Mouse (Mus musculus) brain, embryonic 18.5 days (tissue): Measurements from ENCODE around the gene Tnfrsf11a.
"Not testable (repeated sequence)": the region's sequence is repeated elsewhere in the genome, so short reads cannot be mapped to it uniquely, and the experiment has no call there.

Experiments
- DNase-seq: peaks from one replicate; pipeline ENCODE4 v3.0.0-alpha.2; 2012; ENCODE audit warnings: low read depth, low spot score

The Tnfrsf11a gene

GRCm38 (mm10) chr1:105780457-105781364 lies at the start of gene Tnfrsf11a:
Gene Tnfrsf11a, plus strand, starts transcription at chr1:105780718.
- DNase-seq: no peak

GRCm38 (mm10) chr1:105735318-105735717 lies 45.2 kb upstream of the Tnfrsf11a start:
- DNase-seq: no peak

- no peak for DNase-seq
These were observed 42.2 kb upstream of the Tnfrsf11a start for GRCm38 (mm10) chr1:105738334-105738733.

GRCm38 (mm10) chr1:105739493-105739892 lies 41.0 kb upstream of the Tnfrsf11a start:
- no peak for DNase-seq

GRCm38 (mm10) chr1:105742481-105742880 lies 38.0 kb upstream of the Tnfrsf11a start:
- no peak for DNase-seq

- DNase-seq: no peak
These were observed 34.1 kb upstream of the Tnfrsf11a start for GRCm38 (mm10) chr1:105746444-105746843.

GRCm38 (mm10) chr1:105746858-105747596 lies 33.5 kb upstream of the Tnfrsf11a start:
- DNase-seq: no peak

- no peak for DNase-seq
These were observed 32.3 kb upstream of the Tnfrsf11a start for GRCm38 (mm10) chr1:105748091-105748799.

- DNase-seq: no peak
These were observed 28.3 kb upstream of the Tnfrsf11a start for GRCm38 (mm10) chr1:105752196-105752595.

GRCm38 (mm10) chr1:105752944-105753343 lies 27.6 kb upstream of the Tnfrsf11a start:
- no peak for DNase-seq

GRCm38 (mm10) chr1:105758798-105759197 lies 21.7 kb upstream of the Tnfrsf11a start:
- DNase-seq: no peak

- DNase-seq: no peak
These were observed 20.9 kb upstream of the Tnfrsf11a start for GRCm38 (mm10) chr1:105759422-105760165.

GRCm38 (mm10) chr1:105765586-105765985 lies 14.9 kb upstream of the Tnfrsf11a start:
- no peak for DNase-seq

- DNase-seq: not testable (repeated sequence)
These were observed 14.4 kb upstream of the Tnfrsf11a start for GRCm38 (mm10) chr1:105766099-105766498.

- no peak for DNase-seq
These were observed 12.1 kb upstream of the Tnfrsf11a start for GRCm38 (mm10) chr1:105768397-105768796.

GRCm38 (mm10) chr1:105770685-105771084 lies 9.8 kb upstream of the Tnfrsf11a start:
- DNase-seq: no peak

GRCm38 (mm10) chr1:105776426-105776825 lies 4.1 kb upstream of the Tnfrsf11a start:
- DNase-seq: no peak

GRCm38 (mm10) chr1:105780079-105780456 lies 450 bp upstream of the Tnfrsf11a start:
- DNase-seq: no peak

- no peak for DNase-seq
These were observed 1.1 kb downstream of the Tnfrsf11a start for GRCm38 (mm10) chr1:105781391-105782146.

- no peak for DNase-seq
These were observed 3.9 kb downstream of the Tnfrsf11a start for GRCm38 (mm10) chr1:105784257-105785016.
